Comparison of ENCODE assay signal across 8 mouse cellular contexts in the genomic region with DNA sequence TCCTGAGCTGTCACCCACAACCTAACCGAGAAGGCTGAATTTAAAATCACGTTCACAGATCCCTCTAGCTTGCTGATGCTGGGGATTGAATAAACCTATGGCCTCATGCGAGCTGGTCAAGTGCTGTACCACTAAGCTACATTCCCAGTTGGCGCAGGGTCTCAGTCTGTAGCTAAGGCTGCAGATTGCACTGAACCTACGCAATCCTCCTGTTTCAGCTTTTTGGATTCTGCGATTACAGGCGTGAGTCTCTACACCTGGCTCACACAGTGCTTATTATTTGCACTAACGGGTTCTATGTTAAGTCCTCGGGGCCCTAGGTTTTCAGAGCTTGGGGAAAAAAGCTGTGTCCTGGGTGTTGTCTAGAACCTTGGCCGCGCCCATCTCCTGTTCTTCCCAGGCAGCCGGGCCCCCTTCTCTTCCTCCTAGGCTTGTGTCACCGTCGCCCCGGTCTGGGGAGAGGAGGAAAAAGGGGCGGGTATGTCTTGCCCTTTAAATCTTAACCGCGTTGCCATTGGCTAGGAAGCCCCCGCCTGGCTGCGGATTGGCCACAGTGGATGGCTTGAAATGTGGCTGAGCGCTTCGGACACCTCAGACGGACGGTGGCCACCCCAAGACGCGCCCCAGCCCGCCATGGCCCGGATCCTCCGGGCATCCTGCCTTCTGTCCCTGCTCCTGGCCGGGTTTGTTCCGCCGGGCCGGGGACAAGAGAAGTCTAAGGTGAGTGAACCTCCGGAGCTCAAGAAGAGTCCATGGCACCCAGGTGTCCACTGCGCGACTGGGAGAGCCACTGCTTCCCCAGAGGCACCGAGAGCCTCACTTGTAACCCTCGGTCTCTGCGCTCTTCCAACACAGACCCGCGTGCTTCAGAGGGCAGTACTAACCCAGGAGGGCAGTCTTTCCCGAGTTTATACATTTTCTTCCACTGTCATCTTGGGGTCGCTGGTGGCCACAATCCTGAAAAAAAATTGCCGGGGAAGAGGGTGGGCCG. TPM values are rescaled to one million over a fixed set of nuclear protein-coding genes. Genes with fewer than 3 reads are reported as not detected.
DNase-seq lines count a peak whose midpoint lies in the region; ATAC-seq and TF ChIP-seq lines count a peak whose summit lies in the region.

A gene (plus strand): TSS at position 121 of the 991 bp plus-strand sequence.

- H3K9ac ChIP-seq in forebrain, embryonic 14.5 days (ENCODE audit: low read length) = peak within 1 kb of the TSS; percentile 60
- peak within 1 kb of the TSS; percentile 46 for H3K9ac ChIP-seq in heart, postnatal 0 days (replicated peaks; ENCODE audit: low read depth, low read length)

- no peak within 1 kb of the TSS for H3K27ac ChIP-seq in forebrain, embryonic 14.5 days (ENCODE audit: low read depth, low read length)
- H3K27ac ChIP-seq in heart, postnatal 0 days (ENCODE audit: low read depth) = peak within 1 kb of the TSS; percentile 3

- DNase-seq in Muller cell, postnatal 12 days (ENCODE audit: inconsistent ontology term) = peak; percentile 77
- peak; percentile 78 for DNase-seq in forebrain, embryonic 14.5 days (ENCODE audit: low spot score)
- peak; percentile 84 for DNase-seq in heart, postnatal 0 days (ENCODE audit: low spot score)
- peak; percentile 89 to 94 for DNase-seq in kidney, postnatal 36 days
- DNase-seq in lung, adult 2 months = peak; percentile 58
- peak; percentile 39 for DNase-seq in ovary, postnatal 14 days (ENCODE audit: low spot score)
- DNase-seq in c-Kit-positive CD71-positive TER-119-positive erythroid progenitor cells, embryonic 14.5 days (ENCODE audit: low spot score) = no peak

- peak within 1 kb of the TSS; percentile 81 for H3K4me2 ChIP-seq in forebrain, embryonic 14.5 days (ENCODE audit: low read length)
- H3K4me2 ChIP-seq in heart, postnatal 0 days (ENCODE audit: low read depth, low read length) = peak within 1 kb of the TSS; percentile 76

- TF ChIP-seq CTCF in heart, postnatal 0 days (IDR thresholded peaks at IDR 0.05; ENCODE audit: low read depth) = no peak
- TF ChIP-seq CTCF in lung, adult 2 months (IDR thresholded peaks at IDR 0.05; ENCODE audit: insufficient read depth, low read length) = no peak

- H3K4me1 ChIP-seq in forebrain, embryonic 14.5 days (ENCODE audit: control insufficient read depth, insufficient read depth, low read length) = peaks cover 7% of the 10 kb centered on the region
- peaks cover 18% of the 10 kb centered on the region for H3K4me1 ChIP-seq in heart, postnatal 0 days (ENCODE audit: control insufficient read depth, insufficient read depth)
- H3K4me1 ChIP-seq in lung, adult 2 months (ENCODE audit: control insufficient read depth, insufficient read depth, low read length) = no peaks in the 10 kb centered on the region

- no peaks in the 10 kb centered on the region for H3K9me3 ChIP-seq in forebrain, embryonic 14.5 days (replicated peaks; ENCODE audit: control insufficient read depth, low read length)
- no peaks in the 10 kb centered on the region for H3K9me3 ChIP-seq in heart, postnatal 0 days (replicated peaks; ENCODE audit: control insufficient read depth, low read length)

- no peaks in the 10 kb centered on the region for H3K36me3 ChIP-seq in forebrain, embryonic 14.5 days (ENCODE audit: control insufficient read depth, insufficient read depth, low read length)
- H3K36me3 ChIP-seq in heart, postnatal 0 days (replicated peaks; ENCODE audit: control insufficient read depth, insufficient read depth, low read length) = no peaks in the 10 kb centered on the region

- TF ChIP-seq EP300 in heart, postnatal 0 days (IDR thresholded peaks at IDR 0.05; ENCODE audit: low read depth) = no peak

- no peaks in the 10 kb centered on the region for H3K27me3 ChIP-seq in forebrain, embryonic 14.5 days (replicated peaks; ENCODE audit: control insufficient read depth, insufficient read depth, low read length)
- H3K27me3 ChIP-seq in heart, postnatal 0 days (ENCODE audit: control insufficient read depth, insufficient read depth, low read length) = no peaks in the 10 kb centered on the region

- peak; percentile 86 for TF ChIP-seq POLR2A in lung, adult 2 months (IDR thresholded peaks at IDR 0.05; ENCODE audit: borderline replicate concordance, extremely low read depth, low read depth, low read length)

- whole genome bisulfite sequencing in forebrain, embryonic 14.5 days = 16% methylated on average over 45 of the region's 45 CpGs
- 11% methylated on average over 43 of the region's 45 CpGs for WGBS in heart, postnatal 0 days
- 14% methylated on average over 45 of the region's 45 CpGs for WGBS in lung, adult 2 months

- peak within 1 kb of the TSS; percentile 41 for H3K4me3 ChIP-seq in forebrain, embryonic 14.5 days (ENCODE audit: low read depth, low read length)
- H3K4me3 ChIP-seq in heart, postnatal 0 days (ENCODE audit: low read depth, low read length) = peak within 1 kb of the TSS; percentile 50
- H3K4me3 ChIP-seq in lung, adult 2 months (replicated peaks; ENCODE audit: extremely low read depth, low read depth, low read length) = peak within 1 kb of the TSS; percentile 72

- peak; percentile 72 for ATAC-seq in cerebellum, adult (ENCODE audit: insufficient number of reproducible peaks, low FRiP score, low TSS enrichment)
- ATAC-seq in forebrain, embryonic 14.5 days = peak; percentile 89
- ATAC-seq in heart, postnatal 0 days (ENCODE audit: insufficient read depth, low read depth) = peak; percentile 83

RNA-seq across cellular contexts. Expression of the gene that starts here (rescaled TPM):
- polyA plus RNA-seq in forebrain, embryonic 14.5 days (2014; fragmentation: Nextera tagmentation; extraction: Ambion mirVana) = 19.4 and 24.4 TPM in 2 replicates
- 114 and 243 TPM in 2 replicates for total RNA-seq in heart, postnatal 0 days (2014; rRNA removed; ENCODE audit: low replicate concordance)
- 788 and 904 TPM in 2 replicates for polyA plus RNA-seq in heart, postnatal 0 days (2015; fragmentation: Nextera tagmentation; extraction: Ambion mirVana)
- 693 and 908 TPM in 2 replicates for polyA plus RNA-seq in lung, adult 2 months (2012; rRNA removed)

Comparison
In these comparisons a context has a peak if more than half of its experiments do, and no peak if none do; other contexts are left out.
1. RNA of the gene that starts here (polyA plus RNA-seq): 788 to 904 TPM in heart, postnatal 0 days and 693 to 908 TPM in lung, adult 2 months; 19.4 to 24.4 TPM in forebrain, embryonic 14.5 days; every median in the first group is over 10 times any median in the second.
2. Peak in every context shown above with its lines, with median percentiles within 50 percentile points of each other: ATAC-seq and H3K4me3 ChIP-seq.